Mouse (Mus musculus) liver, embryonic 16.5 days (tissue): ENCODE measurements around the gene Acbd6. TPM values are rescaled to one million over a fixed set of nuclear protein-coding genes. Genes with fewer than 3 reads are reported as not detected.

Experiments used
- ATAC-seq: fragments of 200-750 bp; cut with Nextera tagmentation; 2 replicates; pipeline ENCODE4 v1.8.0; 2017; ENCODE audit warnings: low read depth, mild to moderate bottlenecking, moderate number of reproducible peaks, moderate library complexity
- H3K27ac ChIP-seq: fragments of 300-500 bp; sonication (generic); 2 replicates; pipeline ENCODE4 v1.5.1; 2014; ENCODE audit warnings: mild to moderate bottlenecking, low read length
- H3K27me3 ChIP-seq: fragments of 300-500 bp; sonication (generic); 2 replicates; pipeline ENCODE4 v1.6.1; 2014; ENCODE audit warnings: low read depth, low read length, mixed read lengths; ENCODE audit not compliant: control insufficient read depth, insufficient read depth
- H3K36me3 ChIP-seq: fragments of 300-500 bp; sonication (generic); 2 replicates; pipeline ENCODE4 v1.6.1; 2014; ENCODE audit warnings: mild to moderate bottlenecking; ENCODE audit not compliant: control insufficient read depth, insufficient read depth
- H3K4me1 ChIP-seq: fragments of 300-500 bp; sonication (generic); 2 replicates; pipeline ENCODE4 v1.6.1; 2014; ENCODE audit warnings: low read depth, low read length, mixed read lengths; ENCODE audit not compliant: control insufficient read depth
- H3K4me2 ChIP-seq: fragments of 300-500 bp; sonication (generic); 2 replicates; pipeline ENCODE4 v1.6.1; 2014; ENCODE audit warnings: low read depth, low read length, mixed read lengths
- H3K4me3 ChIP-seq: fragments of 300-500 bp; sonication (generic); 2 replicates; pipeline ENCODE4 v1.5.1; 2014; ENCODE audit warnings: low read depth, mild to moderate bottlenecking, low read length
- H3K9ac ChIP-seq: fragments of 300-500 bp; sonication (generic); 2 replicates; pipeline ENCODE4 v1.6.1; 2014; ENCODE audit warnings: low read depth, low read length
- H3K9me3 ChIP-seq: fragments of 300-500 bp; sonication (generic); replicated peaks from 2 replicates; pipeline ENCODE4 v1.6.1; 2016; ENCODE audit warnings: low read length; ENCODE audit not compliant: control insufficient read depth
- WGBS: fragments of 180-500 bp; shearing (Covaris S2); extraction: QIAGEN DNeasy Blood & Tissue Kit; methylation state at CpG from one replicate; pipeline ENCODE4 v1.1.7; 2014; ENCODE audit not compliant: insufficient replicate concordance; 5-methylcytosine and 5-hydroxymethylcytosine counted together
- polyA plus RNA-seq: library from polyadenylated mRNA; unstranded; fragments of >200 nt; fragmentation: Nextera tagmentation; extraction: Ambion mirVana; gene quantifications from 2 replicates; pipeline ENCODE4 v1.2.1, GENCODE M21; 2015

Gene Acbd6
- polyA plus RNA-seq, 1 experiment from 2014 or later: 29.1 TPM

DNA sequence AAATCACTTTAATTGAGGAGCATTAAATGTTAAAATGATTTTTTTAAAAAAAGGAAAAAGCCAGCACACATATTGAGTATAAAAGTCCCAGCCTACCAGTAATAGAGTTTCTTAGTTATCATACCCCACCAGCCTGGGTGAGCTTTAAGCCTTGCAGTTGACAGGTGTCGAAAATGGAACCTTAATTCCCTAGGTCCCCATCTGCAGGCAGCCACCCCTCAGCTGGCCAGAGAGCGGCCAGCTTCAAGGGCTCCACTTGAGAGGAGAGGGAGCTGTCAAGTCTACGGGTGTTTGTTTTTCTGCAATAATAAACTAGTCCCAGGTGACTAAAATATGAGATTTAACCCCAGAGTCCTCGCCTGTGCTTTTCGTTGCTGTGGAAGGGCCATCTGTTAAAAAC lies 135.5 kb downstream of the Acbd6 start:
- no peak overlapping the region for H3K27ac ChIP-seq
- H3K4me2 ChIP-seq: no peak overlapping the region
- no peaks in the 10 kb centered on the region for H3K4me1 ChIP-seq
- H3K27me3 ChIP-seq: no peaks in the 10 kb centered on the region
- no peaks in the 10 kb centered on the region for H3K36me3 ChIP-seq
- H3K4me3 ChIP-seq: no peak overlapping the region
- no peak for ATAC-seq
- H3K9me3 ChIP-seq: no peaks in the 10 kb centered on the region
- WGBS: 72% methylated on average over 5 of the region's 5 CpGs
- H3K9ac ChIP-seq: no peak overlapping the region

- Histone ChIP-seq H3K27me3 (no peaks in the 10 kb centered on the region), H3K36me3 (no peaks in the 10 kb centered on the region), H3K4me2 (no peak overlapping the region), H3K4me3 (no peak overlapping the region), H3K4me1 (no peaks in the 10 kb centered on the region), H3K9ac (no peak overlapping the region), H3K9me3 (no peaks in the 10 kb centered on the region), H3K27ac (no peak overlapping the region)
- 65% methylated on average over 17 of the region's 17 CpGs for WGBS
- ATAC-seq: no peak
These were observed 140.6 kb downstream of the Acbd6 start for GRCm38 (mm10) chr1:155698373-155699159.

DNA sequence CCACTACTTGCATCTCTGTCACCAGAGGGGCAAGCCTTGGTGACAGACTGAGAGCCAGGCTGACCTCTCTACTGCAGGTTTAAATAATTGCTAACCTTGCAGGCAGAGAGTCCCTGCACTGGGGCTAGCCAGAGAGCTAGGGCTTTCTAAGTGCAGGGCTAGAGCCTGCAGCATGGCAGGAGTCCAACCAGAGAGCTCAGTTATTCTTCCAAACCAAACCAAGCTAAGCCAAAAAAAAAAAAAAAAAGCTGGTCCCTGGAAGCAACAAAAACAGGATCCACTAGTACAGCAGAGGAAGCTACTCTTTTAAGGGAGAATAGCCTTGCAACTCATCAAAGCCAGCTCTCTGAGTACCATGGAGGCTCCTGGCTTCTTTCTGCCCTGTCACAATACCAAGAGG lies 143.0 kb downstream of the Acbd6 start:
- Histone ChIP-seq H3K9ac (no peak overlapping the region), H3K27me3 (no peaks in the 10 kb centered on the region), H3K27ac (no peak overlapping the region), H3K4me3 (no peak overlapping the region), H3K9me3 (no peaks in the 10 kb centered on the region), H3K4me2 (no peak overlapping the region), H3K4me1 (no peaks in the 10 kb centered on the region), H3K36me3 (no peaks in the 10 kb centered on the region)
- ATAC-seq: no peak

GRCm38 (mm10) chr1:155703191-155703680 lies 145.3 kb downstream of the Acbd6 start:
- Histone ChIP-seq H3K9me3 (no peaks in the 10 kb centered on the region), H3K9ac (no peak overlapping the region), H3K4me2 (no peak overlapping the region), H3K4me1 (no peaks in the 10 kb centered on the region), H3K36me3 (no peaks in the 10 kb centered on the region), H3K4me3 (no peak overlapping the region), H3K27ac (no peak overlapping the region), H3K27me3 (no peaks in the 10 kb centered on the region)
- no peak for ATAC-seq
- 64% methylated on average over 5 of the region's 5 CpGs for WGBS

DNA sequence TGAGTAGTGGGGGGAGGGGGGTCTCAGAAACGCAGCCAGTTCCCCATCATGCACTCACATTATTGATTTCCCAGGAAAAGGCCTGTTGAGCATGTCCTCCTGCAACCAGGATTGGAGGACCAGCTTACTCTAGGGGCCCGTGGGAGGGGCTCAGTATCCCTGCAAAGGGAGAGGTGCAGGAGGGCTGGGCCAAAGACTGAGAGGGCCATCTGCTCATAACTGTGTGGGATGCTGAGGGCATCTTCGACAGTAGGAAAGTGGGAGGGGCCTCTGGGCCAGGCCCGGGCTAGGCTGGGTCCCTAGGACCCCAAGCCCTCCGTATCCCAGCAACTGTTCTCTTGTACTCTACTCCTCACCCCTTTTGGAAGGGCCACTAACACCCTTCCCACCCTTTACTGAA lies 146.3 kb downstream of the Acbd6 start:
- H3K4me1 ChIP-seq: no peaks in the 10 kb centered on the region
- no peaks in the 10 kb centered on the region for H3K36me3 ChIP-seq
- H3K27ac ChIP-seq: no peak overlapping the region
- no peaks in the 10 kb centered on the region for H3K9me3 ChIP-seq
- no peak overlapping the region for H3K4me3 ChIP-seq
- H3K9ac ChIP-seq: no peak overlapping the region
- WGBS: 49% methylated on average over 5 of the region's 5 CpGs
- H3K27me3 ChIP-seq: no peaks in the 10 kb centered on the region
- ATAC-seq: no peak
- no peak overlapping the region for H3K4me2 ChIP-seq

GRCm38 (mm10) chr1:155713306-155713705 lies 155.4 kb downstream of the Acbd6 start:
- Histone ChIP-seq H3K27me3 (no peaks in the 10 kb centered on the region), H3K9ac (no peak overlapping the region), H3K4me1 (no peaks in the 10 kb centered on the region), H3K36me3 (no peaks in the 10 kb centered on the region), H3K27ac (no peak overlapping the region), H3K4me2 (no peak overlapping the region), H3K9me3 (no peaks in the 10 kb centered on the region), H3K4me3 (no peak overlapping the region)
- 33% methylated on average over 2 of the region's 2 CpGs for WGBS
- ATAC-seq: no peak

- Histone ChIP-seq H3K27me3 (no peaks in the 10 kb centered on the region), H3K4me3 (no peak overlapping the region), H3K9ac (no peak overlapping the region), H3K9me3 (no peaks in the 10 kb centered on the region), H3K4me1 (no peaks in the 10 kb centered on the region), H3K36me3 (no peaks in the 10 kb centered on the region), H3K27ac (no peak overlapping the region), H3K4me2 (no peak overlapping the region)
- no peak for ATAC-seq
These were observed 157.4 kb downstream of the Acbd6 start for GRCm38 (mm10) chr1:155715366-155715765.

- H3K4me3 ChIP-seq: no peak overlapping the region
- H3K4me2 ChIP-seq: no peak overlapping the region
- ATAC-seq: no peak
- H3K9ac ChIP-seq: no peak overlapping the region
- 77% methylated on average over 12 of the region's 12 CpGs for whole genome bisulfite sequencing
- H3K4me1 ChIP-seq: no peaks in the 10 kb centered on the region
- H3K36me3 ChIP-seq: no peaks in the 10 kb centered on the region
- H3K27ac ChIP-seq: no peak overlapping the region
- H3K9me3 ChIP-seq: no peaks in the 10 kb centered on the region
- no peaks in the 10 kb centered on the region for H3K27me3 ChIP-seq
These were observed 159.4 kb downstream of the Acbd6 start for GRCm38 (mm10) chr1:155717301-155717700.

DNA sequence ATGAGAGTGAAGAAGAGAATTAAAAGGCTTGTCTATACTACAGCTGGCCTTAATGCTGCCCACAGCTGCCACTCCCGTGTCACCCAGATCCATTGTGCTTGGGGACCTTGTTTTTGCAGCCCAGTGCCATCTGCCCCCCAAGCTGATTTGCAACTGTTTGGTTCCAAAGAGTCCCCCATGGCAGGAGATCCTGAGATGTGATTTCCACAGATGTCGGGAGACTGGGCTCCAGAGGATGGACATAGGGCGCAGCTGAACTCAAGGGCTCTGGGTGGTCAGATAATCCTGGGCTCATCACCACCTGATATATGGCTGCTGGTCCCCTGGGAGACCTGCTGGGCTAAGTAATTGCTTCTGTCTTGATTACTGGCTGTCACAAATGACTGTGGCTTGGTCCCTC lies 160.9 kb downstream of the Acbd6 start:
- no peaks in the 10 kb centered on the region for H3K36me3 ChIP-seq
- no peak overlapping the region for H3K9ac ChIP-seq
- H3K4me3 ChIP-seq: no peak overlapping the region
- peaks cover 12% of the 10 kb centered on the region for H3K27me3 ChIP-seq
- no peak overlapping the region for H3K4me2 ChIP-seq
- 66% methylated on average over 3 of the region's 3 CpGs for WGBS
- no peaks in the 10 kb centered on the region for H3K9me3 ChIP-seq
- H3K4me1 ChIP-seq: no peaks in the 10 kb centered on the region
- no peak overlapping the region for H3K27ac ChIP-seq
- ATAC-seq: no peak
